Mouse (Mus musculus): Measurements from ENCODE around the gene Srgap3. TPM values are rescaled to one million over a fixed set of nuclear protein-coding genes. Genes with fewer than 3 reads are reported as not detected.
"Not testable (repeated sequence)": the region's sequence is repeated elsewhere in the genome, so short reads cannot be mapped to it uniquely, and the experiment has no call there.

Srgap3 gene
- total and polyA plus RNA-seq, 3 experiments: 3.2 to 21.2 (median 14.3) TPM

DNA sequence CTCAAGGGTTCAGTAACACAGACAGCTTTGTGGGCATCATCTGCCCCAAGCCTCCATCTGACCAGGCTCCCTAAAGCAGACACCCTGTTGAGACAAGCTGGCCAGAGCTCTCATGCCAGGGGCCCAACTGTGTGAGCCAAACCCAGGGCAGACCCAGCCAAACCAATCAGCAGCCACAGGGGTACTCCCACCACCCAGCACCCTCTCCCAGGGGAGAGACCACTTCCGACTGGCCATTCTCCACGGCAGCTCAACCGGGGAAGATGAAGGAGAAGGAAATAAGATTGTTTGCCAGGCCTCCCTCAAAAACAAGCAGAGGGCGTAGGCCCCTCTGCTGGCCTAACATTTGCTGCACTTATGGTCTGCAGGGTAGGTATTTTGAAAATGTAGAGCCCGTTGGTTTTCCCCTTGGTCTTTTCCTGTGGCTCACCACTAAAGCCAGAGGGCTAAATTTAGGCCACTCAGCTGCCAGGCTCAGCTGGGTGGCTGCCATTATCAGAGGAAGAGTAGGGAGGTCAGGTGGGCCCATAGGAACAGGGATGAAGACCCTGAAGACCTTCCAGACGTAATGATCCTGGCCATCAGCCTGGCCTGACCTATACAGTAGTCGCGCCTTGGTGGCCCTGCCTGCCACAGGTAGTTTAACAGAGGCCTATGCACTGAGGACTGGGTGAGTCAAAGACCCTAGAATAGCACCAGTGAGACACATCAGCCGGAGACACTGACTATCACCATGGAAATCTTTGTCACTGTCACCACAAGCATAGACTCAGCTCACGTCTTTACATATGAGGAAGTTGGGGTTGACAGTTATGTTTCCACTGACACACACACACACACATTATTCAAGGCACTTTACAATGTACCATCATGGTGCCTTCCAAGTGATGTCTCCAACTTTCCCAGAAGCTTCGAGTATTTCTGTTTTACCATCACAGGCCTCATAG, 85.4 kb downstream of the Srgap3 start:
- no peak for DNase-seq

DNA sequence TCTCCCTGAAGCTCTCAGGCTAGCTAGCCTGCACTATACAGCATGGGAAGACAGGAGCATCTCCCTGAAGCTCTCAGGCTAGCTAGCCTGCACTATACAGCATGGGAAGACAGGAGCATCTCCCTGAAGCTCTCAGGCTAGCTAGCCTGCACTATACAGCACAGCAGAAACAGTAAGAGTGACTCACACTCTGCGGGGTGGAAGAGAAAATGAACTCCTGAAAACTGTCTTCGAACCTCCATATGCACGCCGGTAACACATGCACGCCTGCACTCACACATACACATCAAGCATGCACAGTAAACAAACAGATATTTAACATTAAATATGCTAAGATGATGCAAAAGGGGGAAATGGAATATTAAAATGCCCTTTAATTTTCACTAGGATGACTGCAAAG, 86.8 kb downstream of the Srgap3 start:
- not testable (repeated sequence) for DNase-seq

DNA sequence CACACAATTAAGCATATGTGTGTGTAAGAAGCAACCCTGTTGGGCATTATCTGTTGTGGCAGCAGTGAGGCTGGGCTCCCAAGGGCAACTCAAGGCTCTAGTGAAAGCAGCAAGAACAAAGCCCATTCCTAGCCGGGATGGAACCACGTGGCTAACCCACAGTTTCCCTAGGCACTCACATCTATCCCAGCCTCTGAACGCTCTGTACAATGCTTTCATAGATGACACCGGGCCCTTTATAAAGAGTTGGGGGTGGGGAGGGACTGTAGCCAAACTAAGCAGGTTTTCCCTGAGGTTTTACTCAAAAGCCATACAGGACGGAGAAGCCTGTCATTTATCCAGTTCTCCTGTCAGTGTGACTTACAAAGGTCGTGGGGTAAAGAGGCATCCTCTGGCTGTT, 90.0 kb downstream of the Srgap3 start:
- DNase-seq: no peak

DNA sequence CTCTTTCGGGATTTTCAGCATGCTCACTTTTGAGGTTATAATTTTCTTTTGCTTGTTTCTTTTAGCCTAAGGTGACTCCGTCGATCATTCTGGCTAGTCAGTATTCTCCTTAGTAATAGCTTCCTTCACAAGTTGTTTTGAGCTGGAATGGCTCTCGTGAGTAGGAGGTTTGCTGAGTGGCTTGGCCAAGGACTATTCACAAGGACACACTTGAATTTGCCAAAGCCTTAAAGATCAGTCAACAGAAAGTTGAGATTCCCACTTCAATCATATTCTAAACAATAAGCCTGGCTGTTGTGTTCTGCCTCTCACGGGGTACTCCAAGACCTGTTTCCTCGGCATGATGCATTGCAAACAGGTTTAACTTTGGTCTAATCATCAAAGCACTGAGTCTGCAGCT, 91.9 kb downstream of the Srgap3 start:
- no peak for DNase-seq

DNA sequence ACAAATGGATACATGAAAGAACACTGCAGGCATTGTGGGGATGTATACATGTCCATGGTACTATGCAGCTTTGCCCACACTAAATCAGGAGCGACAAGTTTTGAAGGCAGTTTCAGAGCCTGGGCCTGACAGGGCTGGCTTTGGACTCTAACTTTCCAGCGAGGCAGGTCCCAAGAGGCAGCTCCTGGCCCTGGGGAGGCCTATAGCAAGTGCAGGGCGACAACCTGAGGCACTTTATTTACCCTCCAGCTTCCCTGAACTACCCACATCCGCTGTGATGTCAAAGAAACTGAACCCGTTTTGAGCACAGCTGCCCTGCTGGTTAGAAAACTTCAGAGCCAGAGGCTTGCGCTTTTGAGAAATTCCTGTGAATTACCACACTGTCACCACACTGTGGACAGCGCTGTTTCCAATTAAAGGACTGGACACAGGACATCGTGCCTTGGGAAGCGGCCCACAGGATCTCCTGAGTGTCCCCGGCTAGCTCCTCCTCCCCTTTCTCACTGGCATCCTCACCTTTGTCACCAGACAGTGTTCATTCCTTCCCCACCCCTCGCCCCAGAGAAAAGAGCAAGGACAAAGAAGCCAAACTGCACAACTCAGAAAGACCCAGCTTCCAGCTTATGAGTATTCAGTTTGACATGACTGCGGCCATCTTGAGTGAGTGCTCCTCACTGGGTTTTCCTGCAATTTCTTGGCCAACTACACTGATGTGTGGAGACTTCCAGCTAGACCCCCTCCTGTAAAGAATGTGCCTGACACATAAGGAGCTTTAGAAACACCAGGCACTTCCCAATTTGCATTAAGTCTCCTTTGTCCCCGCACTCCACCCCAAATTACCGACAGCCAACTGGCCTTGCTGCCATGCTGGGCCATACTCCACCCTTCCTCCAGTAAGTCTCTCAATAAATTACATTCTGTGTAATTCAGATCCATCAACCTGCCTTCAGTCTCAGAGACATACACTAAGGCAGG, 94.5 kb downstream of the Srgap3 start:
- no peak for DNase-seq

DNA sequence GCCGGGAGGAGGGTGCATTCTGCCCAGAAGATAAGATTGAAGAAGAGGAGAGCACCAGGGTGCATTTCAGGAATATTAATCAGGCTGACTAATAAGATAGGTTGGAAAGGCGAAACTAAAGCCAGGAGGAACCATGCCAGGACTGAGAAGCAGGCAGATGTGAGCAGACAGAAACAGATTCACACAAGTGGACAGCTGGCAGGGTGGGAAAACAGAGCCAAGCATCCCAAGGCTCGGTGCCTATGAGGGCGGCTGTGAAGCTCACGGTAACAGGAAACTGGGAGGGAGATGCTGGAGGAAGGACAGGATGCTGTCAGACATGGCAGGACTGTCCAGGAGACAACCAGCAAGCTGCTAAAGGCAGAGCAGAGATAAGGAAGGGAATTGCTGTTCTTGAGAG, 96.3 kb downstream of the Srgap3 start:
- no peak for DNase-seq

DNA sequence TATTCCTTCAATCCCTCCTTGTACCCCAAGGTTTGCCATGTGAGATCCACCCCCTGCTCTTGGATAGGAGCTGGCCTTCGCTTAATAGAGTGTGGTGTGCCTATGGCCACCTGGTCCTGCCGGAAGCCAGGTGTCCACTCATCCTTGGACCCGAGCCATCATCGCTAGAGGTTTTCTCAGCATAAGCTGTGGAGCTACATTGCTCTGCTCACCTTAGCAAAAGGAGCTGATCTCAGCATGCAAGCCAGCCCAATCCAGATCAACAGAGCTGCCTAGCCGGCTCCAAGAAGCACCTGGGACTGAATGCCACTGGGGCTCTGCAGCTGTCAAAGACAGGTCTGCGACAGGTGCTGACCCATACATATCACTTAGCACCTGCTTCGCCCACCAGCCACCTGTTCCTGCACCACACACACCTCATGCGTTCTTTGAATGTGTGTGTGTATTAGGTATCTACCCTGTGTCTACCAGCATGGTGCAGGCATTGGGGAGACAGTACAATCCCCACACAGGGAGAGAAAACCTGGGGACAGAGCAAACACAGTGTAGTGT, 98.4 kb downstream of the Srgap3 start:
- no peak for DNase-seq

DNA sequence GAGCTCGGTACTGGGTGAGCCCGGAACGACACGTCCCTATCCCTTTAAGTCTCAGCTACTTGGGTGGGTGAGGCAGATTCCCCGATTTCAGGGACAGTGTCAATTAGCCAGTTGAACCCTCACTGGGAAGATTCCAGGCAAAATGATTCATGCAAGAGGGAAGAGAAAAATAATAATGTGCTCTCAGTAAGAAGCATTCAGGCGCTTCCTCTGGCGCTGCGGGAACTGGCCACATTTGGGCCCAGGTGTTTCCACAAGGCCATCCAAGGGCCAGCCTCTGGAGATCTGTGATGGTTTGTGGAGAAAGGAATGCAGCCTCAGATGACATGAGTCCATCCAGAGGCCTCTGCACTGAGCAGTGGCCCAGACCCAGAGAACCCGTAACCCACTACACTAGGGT, 100.2 kb downstream of the Srgap3 start:
- DNase-seq: no peak

DNA sequence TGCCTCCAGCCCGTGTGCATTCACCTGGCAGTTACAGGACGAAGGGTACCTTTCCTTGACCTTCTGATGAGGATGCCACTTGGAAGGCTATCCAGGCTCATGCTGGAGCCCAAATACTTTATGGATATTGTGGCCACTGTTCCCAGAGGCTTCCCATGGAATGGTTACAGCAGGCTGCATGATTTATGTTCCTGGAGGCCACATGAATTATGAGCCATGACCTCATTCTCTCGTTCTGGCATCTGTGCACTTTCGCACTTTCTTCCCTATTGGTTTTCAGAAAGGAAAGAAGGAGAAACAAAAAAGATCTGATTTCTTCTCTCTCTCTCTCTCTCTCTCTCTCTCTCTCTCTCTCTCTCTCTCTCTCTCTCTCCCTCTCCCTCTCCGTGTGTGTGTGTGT, 104.6 kb downstream of the Srgap3 start:
- DNase-seq: peak; percentile 72

DNA sequence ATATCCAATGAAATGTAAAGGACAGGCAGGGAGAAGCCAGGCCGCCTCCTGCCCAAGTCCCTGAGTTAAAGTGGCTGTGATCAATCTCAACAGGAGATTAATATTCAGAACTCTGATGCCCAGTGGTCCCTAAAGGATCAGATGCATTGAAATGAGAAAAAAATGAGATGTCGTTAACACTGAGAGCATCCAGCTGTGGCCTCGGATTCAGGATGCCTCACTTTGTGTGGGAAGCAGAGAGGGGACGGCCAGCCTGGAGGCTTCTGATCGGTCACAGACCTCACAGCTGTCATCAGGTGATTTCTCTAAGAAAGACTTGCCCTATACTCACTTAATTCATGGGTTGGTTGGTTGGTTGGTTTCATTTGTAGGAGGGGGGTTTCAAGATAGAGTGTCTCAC, 106.7 kb downstream of the Srgap3 start:
- no peak for DNase-seq

DNA sequence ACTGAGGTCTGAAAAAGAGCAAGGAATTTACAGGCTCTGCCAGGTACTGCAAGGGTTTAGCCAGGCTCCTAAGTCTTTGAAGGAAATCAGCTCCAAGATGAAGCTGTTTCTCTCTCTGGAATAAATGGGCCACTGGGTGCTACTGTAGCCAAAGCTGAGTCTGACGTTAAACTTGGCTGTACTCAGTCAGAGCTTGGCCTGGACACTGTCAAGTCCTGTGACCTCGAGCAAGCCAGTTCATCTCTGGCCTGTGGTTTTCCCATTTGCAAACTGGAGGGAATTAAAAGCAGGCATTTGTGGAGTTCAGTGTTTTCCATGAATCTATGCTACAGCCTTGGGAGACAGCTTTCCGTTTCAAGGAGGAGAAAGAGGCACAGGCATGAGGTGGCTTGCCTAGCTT, 107.7 kb downstream of the Srgap3 start:
- DNase-seq: peak; percentile 40

DNA sequence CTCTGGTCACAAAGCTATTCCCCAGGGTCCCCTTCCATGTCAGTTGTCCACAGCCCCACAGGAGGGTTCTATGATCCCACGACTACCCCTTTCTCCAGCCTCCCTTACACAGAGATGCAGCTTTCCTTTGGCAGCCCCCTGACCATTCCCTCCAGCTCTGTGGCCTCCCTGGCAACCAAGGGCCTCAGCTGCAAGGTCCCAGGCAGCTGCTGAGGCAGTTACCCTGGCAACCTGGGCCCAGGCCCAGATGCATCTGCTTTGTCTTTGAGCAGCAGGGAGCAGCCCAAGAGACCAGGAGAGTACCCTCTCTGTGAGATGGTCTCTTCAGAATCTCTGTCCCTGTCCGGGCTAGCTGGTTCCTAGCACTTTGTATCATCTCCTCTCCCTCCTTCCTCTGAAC, 108.2 kb downstream of the Srgap3 start:
- no peak for DNase-seq

DNA sequence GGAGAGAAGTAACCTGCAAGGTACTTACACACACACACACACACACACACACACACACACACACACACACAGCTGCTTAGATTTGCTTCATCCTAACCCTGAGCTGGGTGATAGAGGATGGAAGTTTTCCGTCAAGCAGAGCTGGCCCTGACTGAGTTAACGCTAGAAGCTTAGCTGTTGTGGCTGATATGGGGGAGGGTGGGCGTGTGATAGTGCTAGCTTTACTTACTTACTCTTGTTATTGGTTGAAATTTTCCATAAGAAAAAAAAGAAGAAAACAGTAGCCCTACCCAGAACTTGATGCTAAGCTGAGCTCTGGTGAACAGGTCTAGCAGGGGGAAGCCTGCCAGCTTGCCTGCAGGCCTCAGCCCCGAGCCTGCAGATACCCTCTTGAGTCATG, 110.4 kb downstream of the Srgap3 start:
- DNase-seq: no peak

DNA sequence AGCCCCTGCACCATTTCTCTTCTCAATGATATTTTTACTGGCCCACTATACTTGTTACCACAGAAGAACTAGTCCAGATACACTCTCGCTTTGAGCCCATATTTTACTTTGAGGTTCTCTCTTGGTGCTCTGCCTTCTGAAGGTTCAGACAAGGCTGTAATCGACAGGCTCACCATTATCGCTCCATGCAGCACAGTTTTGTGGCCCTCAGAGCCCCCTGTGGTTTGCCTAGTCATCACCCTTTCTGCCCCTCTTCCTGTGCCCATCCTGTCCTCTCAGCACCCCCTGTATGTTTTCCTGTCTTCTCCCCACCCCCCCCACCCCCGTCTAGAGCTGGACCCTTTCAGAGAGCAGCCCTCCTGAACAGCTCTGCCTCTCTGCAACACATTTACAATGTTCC, 111.7 kb downstream of the Srgap3 start:
- DNase-seq: no peak

DNA sequence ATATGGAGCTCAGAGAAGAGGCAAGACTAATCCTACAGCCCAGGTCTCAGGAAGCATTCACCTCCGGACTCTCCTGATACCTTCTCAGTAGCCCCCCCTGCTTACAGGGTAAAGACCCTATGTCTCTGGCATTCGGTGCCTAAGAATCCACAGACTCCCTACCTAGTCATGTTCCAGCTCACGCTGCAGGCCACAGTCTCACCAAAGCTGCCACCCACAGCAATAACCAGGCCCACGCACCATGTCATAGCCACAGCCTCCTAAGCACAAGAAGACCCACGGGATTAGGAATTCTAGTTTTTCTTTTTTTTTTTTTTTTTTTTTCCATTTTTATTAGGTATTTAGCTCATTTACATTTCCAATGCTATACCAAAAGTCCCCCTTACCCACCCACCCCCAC, 112.6 kb downstream of the Srgap3 start:
- no peak for DNase-seq

DNA sequence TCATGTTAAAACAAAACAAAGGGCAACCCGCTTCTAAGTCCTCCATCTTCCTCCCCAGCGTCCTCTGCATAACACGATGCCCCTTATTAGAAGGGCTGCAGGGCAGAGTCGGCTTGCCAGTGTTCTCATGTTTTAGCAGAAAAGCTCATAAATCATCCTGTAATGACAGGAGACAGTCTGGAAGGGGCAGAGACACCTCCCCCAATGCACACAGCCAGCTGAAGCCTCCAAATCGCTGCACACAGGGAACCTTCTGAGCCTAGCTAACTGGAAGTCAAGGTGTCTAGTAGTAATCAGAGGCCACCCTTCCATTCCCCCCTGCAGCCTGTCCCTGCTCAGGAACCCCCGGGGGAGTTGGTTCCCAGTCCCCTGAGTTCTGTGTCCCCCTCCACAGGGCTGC, 113.3 kb downstream of the Srgap3 start:
- no peak for DNase-seq

DNA sequence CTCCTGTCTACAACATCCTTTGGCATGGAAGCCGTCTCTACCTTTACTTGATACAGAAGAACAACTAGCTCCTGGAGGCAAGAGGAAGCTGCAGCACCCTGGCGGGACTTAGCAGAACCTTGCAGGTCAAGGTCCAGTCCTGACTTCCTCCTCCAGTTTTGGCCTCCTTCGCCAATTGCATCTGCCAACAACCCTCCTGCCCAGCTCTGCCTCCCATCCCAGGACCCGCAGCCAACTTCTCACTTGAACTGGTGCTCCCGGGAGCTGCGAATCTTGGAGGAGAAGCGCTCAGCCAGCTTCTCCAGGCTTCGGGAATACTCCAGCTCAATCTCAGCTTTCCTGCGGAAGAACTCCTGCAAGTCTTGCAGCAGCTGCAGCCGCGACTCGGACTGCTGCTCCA, 117.9 kb downstream of the Srgap3 start:
- no peak for DNase-seq

DNA sequence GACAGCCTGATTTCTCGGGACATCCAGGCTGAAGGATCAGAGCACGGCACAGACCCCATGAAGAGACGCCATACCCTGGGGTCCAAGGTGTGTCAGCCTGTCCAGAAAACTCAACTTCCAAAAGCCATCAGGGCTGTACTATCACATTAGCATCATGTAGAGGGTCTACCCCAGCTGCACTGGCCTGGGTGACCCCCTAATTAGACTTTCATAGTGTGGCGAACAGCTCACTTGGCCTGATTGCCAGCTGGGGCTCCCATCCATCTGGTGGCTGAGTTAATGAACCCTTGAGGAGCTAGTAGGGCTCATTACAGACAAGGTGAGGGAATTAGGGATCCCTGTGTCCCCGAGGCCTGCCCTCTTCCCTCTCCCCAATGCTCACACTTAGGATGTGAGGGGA, 118.6 kb downstream of the Srgap3 start:
- DNase-seq: no peak

DNA sequence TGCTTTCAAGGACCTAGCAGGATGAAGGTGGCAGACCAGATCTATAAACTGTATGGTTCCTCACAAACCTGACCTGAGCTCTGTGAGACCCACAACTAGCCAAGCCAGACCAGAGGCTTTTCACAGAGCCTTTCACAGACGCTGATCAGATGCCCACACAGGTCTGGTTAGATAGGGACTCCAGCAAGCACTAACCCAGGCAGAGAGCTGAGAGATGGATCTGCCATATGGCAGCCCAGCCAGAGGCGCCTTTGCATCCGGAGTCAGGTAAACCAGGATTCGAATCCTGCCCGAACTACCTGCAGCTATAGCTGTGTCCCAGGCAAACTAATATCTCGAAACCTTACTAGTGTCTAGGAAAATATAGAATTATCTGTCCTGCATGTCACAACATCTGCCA, 121.4 kb downstream of the Srgap3 start:
- no peak for DNase-seq

DNA sequence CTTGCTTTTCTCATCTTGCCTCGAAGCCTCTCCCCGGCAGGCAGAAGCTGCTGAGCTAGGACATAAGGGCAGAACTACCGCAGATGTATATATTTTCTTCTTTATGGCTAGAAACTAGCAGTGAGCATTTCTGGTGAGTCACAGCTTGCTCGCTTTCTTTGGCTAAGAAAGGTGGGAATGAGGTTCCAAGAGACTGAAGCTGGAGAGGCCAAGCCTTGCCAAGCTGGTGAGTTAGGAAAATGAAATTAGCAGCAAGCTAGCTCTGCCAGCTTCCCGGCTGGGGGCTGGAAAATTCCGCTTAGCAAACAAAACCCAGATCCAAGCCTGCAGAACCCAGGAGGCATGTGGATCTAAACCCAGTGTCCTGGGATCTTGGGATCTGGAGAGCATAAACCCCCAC, 124.0 kb downstream of the Srgap3 start:
- no peak for DNase-seq

DNA sequence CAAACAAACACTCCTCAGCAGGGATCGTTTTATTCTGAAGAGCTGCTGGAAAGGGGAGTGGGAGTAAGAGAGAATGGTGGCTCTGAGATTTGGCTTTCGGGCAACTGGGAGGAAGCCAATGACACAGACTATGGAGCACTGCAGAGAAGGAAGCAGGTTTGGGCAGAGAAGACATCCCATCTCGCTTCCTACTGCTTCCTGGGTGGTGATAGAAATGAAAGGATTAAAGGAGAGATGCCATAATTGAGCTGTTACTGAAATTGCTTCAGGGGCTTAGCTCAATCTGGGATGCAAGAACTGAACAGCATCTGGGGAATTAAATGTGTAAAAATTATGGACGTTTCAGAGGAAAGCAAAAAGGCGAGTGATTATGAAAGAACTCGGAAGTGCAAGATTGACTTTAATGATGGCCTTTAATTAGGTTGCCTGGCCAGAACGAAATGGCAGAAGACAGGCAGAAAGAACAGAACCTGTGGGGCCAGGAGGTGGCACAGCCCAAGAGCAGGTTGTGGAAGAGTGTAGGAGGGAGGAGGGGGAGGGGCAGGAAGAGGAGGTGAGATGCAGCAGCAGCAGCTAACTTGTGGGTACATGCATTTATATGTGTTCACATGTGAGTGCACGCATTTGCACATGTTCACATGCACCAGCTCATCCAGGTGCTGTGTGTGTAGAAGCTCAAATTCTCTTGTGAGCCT, 126.6 kb downstream of the Srgap3 start:
- DNase-seq: no peak

DNA sequence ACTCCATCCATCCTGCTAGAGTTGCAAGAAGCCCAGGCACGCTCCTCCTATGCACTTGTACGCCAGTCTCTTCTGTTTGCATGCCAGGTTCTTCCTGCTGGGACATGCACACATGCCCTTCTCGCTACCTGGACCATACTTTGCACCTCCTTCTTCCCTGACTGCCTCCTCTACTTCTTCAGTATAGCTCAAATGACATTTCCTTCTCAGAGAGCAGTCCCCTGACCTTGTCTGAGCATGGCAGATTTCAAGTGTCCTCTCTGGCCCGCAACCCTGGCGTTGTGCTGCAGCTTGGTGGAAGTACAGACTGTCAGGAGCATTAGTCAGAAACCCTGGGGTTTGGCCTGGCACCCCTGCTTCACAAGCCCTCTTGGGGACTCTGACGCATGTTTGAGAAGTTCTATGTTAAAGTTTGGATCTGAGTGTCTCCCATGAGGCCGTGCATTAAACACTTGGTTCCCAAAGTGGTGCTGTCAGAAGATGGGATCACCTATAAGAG, 128.6 kb downstream of the Srgap3 start:
- DNase-seq: peak; percentile 28

Data from adrenal gland, adult 2 months (tissue).